Mouse (Mus musculus) liver, embryonic 14.5 days (tissue): ENCODE data around the gene Gm10097.

ENCODE experiments used
- CTCF ChIP-seq: IDR thresholded peaks from 2 replicates; pipeline ENCODE4 v1.5.1; 2016; ENCODE audit warnings: antibody characterized with exemption, low read depth, control low read depth
- EP300 ChIP-seq: IDR thresholded peaks from 2 replicates; pipeline ENCODE4 v1.6.1; 2016; ENCODE audit warnings: antibody characterized with exemption, low read depth

DNA sequence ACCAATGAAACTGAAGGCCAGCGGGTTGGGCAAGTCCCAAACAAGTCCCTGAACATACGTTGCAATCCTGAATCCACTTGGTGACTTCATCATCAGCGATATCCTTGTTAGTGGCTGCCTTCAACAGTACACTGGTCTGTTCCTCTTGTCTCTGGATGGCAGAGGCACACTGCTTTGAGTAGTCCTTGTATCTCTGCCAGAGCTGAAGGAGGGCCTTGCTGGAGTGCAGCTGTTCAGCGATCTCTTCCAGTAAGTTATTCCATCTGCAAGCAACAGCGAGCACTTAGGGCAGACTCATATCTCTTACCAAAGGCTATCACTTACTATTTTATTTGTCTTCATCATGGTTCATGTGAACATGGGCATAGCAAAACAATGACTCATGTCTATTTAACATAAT, 41.8 kb downstream of the Gm10097 start:
- TF ChIP-seq CTCF (no peak), EP300 (no peak)
